Mouse (Mus musculus) liver, adult (tissue): Measurements from ENCODE around the gene Gabrd.

Source experiments
- GATA4 ChIP-seq: IDR thresholded peaks from 2 replicates; pipeline ENCODE4 v1.6.1; 2014; ENCODE audit warnings: mild to moderate bottlenecking, low read length; ENCODE audit not compliant: insufficient replicate concordance

Gabrd gene

DNA sequence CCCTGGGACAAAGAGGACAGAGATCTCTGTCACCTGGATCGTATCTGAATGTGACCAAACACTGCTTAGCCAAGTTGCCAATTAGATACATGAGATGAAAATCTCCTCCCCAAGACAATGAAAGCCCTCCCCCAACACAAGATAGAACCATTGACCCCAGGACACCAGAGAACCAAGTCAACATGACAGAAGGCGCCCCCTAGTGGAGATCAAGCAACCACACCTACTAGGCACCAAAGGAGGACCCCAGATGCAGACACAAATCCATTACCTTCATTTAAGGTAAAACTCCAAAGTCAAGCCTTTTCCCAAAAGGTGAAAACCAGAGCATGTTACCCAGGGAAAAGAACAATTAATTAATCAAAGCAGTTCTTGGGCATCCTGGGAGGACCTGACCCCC is 40.3 kb downstream of the Gabrd start:
- no peak for TF ChIP-seq GATA4

DNA sequence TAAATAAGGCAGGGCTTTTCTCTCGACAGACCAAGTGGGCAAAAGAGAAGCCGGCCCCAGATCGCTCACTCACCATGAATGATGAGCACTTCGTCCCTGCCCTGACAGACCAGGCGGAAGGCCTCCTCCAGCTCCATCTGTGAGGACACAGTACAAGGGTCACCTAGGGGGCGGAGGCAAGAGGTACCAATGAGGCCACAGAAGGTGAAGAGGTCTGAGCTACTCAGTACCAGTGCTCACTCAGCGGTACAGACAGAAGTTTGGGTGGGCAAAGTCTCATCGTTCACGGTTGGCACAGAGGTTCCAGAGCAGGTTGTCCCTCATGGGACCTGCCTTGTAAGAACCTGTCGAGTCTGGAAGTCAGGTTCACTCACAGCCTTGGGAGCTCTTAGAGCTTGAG is 41.6 kb downstream of the Gabrd start:
- no peak for TF ChIP-seq GATA4

DNA sequence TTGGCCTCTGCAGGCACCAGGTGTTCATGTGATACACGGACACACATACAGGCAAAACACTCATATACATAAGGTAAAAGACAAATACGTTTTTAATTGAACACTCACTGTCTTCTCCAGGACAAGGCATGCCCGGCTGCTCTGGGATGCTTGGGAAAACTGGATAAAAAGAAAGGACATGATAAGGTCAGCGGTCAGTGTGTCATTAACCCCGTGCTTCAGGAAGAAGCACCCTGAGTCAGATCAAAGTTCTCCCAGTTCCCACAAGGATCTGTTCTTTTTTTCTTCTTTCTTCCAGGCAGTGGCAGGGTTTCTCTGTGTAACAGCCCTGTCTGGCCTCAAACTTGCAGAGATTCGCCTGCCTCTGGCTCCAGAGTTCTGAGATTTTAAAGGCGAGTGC is 43.4 kb downstream of the Gabrd start:
- TF ChIP-seq GATA4, result no peak

DNA sequence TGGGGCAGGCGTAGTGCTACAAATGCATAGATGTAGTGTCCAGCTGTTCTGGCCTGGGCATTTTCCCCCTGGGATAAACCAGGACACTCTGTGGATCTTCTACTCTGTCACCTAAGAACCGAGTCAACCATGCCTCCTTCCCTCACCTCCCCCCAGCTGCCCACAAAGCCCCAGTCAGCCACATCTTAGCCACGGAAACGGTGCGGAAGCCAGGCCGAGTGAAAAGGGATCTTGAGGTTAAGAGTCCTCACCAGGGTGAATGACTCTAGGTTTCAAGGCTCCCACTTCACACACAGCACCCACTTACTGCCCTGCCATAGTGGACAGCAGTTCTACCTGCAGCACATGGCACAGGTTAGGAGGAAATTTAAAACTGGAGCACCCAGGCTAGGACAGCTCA is 43.9 kb downstream of the Gabrd start:
- TF ChIP-seq GATA4, result no peak

DNA sequence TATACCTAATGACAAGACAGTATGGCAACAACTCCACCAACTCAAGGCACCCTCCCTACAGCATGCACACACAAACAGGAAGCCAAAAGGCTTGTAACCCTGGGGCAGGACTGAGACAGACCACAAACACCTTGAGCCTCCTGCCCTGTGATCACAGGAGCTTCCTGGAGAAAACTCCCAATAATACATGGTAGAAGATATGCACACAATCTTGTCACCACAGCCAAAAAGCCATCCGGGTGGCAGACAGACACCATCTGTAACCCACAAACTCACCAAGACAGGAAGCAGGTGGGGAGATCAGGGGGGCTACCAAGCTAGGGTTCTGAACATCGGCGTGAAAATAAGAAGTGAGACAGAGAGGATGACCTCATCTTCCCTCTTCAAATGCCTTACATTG is 45.3 kb downstream of the Gabrd start:
- no peak for TF ChIP-seq GATA4

DNA sequence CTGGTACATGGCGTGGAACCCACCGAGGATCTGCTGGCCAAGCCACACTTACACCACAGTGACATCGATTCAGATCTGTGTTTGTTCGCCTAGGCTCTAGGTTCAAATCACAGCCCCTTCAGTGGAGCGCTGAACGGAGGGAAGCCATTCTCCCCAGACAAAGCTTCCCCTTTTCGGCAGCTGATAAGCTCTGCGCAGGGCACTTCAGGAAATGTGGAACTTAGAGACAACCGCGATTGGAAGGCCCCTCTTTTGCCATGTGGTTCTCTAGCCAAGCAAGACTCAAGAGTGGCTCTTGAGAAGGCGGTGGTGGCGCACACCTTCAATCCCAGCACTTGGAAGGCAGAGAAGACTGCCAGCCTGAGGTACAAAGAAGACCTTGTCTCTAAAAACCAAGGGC is 51.6 kb downstream of the Gabrd start:
- no peak for TF ChIP-seq GATA4

DNA sequence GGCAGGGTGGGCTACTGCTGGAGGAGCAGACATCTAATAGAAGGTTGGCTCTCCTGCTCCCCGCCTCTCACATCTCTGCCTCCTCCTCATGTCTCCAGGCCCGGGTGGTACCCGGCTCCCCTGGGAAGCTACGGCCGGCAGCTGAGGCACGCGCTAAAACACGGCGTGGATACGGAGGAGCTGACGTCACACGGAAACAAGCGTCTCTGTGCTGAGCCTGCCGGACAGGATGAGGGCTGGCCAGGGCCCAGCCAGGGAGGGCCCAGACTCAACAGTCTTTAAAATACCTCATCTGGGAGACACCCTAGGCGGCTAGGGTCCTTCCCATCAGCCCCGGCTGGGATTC is 52.3 kb downstream of the Gabrd start:
- TF ChIP-seq GATA4, result no peak

DNA sequence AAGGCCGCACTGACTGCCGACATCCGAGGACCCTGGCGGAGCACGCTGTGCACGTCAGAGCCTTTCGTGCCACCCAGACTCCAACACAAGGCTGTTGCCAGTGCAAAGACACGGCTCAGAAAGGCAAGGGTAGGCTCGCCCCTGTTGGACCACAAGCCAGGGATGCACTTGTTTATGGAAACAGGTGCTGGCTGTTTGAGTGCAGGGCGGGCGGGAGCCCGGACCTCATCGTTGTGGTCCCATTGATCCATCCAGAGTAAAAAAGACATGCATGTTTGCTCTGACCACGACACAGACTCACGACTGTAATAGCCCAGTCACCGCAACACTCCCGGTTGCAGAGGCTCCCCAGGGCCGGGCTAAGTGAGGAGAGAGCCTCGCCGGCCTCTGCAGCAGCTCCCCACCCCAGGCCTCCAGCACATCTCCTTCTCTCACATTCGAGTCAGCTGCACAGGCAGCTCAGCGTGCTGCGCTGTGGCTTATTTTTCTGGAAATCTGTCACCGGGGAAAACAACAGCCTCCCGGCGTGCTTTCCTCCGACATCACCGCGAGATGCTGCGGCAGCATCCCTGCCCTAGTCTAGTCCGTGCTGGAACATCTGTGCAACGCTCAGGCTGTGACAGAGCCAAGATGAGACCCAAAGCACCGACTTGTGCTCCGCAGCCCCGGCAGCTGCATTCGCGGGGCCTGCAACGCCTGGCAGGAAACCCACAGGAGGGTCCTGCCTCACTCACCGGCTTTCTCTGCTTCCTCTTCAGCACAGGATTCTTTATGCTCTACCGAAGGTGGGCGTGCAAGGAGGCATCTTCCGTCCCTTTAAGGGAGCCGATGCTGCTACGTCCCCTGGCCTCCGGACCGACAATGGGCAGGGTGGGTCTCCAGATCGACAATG is 53.0 kb downstream of the Gabrd start:
- TF ChIP-seq GATA4, result no peak

DNA sequence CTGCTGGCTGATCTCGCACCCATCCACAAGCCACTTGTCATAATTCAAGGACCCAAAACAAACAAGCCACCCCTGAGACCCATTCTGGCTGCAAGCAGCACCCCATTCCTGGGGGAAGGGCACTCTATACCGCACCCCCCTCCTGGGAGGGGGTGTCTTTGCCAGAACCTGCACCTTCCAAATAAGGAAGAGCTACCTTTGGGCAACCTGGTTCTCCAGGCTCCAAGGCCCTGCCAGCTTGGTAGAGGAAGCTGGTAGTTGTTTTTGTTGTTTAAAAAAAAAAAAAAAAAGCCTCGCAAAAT is 53.7 kb downstream of the Gabrd start:
- no peak for TF ChIP-seq GATA4

DNA sequence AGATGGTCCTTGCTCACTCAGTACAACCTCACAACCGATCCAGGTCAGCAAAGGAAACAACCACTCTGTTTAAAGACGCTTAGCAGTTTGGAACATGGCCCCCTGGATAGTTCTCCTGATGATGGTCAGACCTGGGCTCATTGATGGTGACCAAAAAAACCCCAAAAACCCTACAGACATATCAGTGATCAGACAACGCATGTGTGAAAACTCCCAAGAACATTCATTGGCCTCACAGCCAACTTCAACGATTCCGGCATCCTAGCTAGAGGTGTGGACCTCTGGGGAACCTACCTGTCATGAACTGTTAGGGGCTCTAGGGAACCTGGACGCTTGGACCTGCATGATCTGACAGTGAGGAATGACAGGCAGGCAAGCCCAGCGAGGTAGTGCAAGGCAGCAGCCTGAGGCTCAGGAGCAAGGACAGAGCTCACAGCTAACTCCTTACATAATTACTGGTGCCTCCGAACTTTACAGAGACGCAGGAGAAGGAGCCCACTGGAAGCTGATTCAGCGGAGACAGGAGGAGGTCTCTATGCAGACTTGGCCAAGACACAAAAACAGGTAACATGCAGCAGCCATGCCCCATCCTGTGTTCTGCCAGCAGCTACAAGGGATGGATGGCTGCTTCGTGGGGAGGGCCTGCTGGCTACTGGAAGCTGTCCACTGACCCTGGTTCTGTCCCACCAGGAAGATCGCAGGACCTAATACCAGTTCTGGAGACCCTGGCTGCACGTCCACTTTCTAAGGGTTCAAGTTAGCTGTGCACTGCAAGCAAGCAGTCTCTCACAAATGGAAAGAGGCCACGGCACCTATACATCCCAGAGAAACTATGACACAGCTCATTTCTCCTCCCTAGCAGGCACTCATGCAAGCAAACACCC is 54.3 kb downstream of the Gabrd start:
- no peak for TF ChIP-seq GATA4

DNA sequence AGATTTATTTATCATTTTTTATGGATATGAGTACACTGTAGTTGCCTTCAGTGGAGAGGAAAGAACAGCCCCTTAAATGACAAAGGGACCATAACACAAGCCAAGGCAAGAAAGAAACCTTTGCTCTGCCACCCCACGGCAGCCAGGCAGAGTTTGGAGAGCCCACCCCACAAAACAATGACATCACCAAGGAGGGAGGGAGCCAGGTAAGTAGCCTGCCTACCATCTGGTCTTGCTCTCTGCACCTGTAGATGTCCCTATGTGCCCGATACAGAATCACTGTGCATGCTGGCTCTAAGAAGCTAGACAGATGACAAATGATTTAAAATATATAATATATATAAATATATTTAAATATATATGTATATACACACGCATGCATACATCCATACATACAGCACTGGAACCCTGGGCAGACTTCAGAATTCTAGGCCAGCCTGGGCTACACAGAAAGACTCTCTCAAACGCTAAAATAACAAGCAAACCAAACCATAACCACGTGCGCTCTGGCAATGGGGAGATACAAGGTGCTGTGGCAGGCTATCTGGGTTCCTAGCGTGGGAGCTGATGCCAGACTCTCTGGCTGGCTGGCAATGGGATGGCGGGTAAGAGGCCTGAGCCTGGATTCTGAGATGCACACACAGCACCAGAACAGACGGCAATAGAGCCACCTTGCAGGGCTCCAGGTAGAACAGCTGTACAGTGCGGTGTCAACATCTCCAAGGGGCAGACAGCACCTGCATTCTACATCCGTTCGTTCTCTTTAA is 61.4 kb downstream of the Gabrd start:
- no peak for TF ChIP-seq GATA4
